Mouse (Mus musculus) liver, embryonic 14.5 days (tissue): Measurements from ENCODE around the gene Saa3.

Experiments
- CTCF ChIP-seq: IDR thresholded peaks from 2 replicates; pipeline ENCODE4 v1.5.1; 2016; ENCODE audit warnings: antibody characterized with exemption, low read depth, control low read depth
- EP300 ChIP-seq: IDR thresholded peaks from 2 replicates; pipeline ENCODE4 v1.6.1; 2016; ENCODE audit warnings: antibody characterized with exemption, low read depth

DNA sequence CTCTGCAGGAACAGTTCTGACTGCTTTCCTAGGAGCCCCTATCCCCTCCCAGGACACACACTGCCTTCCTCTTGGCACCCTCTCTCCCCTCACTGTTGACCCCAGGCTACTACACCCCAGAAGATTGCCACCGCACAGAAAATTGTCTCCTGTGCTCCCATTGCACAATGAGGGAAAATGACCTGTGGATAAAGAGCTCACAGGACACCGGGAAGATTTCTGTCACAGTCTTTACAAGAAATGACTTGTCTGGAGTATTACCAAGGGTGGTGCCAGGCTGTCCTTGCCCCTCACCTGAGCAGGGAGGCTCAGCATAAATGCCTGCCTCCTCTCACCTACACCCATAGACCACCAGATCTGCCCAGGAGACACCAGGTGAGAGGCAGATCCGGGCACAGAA is 36.0 kb upstream of the Saa3 start, which contains the start of gene Saa2:
- no peak for TF ChIP-seq CTCF
- TF ChIP-seq EP300, result no peak
